Mouse (Mus musculus) 3T3-L1 (cell line): Measurements from ENCODE around the gene Cdh26.

Experiments
- DNase-seq: peaks from one replicate; pipeline ENCODE4 v3.0.0-alpha.2; 2015; ENCODE audit warnings: low read depth, low spot score

Gene Cdh26

DNA sequence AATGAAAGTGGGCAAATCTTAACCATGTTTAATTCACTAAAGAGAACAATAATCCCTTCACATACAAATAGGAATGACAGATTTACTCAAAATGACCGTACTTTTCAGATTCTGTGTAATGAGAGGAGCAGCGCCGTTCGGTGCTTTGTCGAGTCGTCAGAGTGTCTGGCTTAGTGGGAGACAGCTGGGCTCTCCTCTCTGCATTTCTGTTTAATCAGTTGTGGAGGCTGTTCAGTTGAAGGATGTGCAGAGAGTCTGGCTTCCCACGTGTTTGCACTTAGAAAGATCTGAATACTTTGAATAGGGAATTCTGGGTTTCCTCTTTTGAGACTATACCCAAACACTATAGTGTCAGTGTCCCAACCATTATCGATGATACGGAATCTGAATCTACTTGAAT, 7.0 kb downstream of the Cdh26 start:
- DNase-seq: no peak

DNA sequence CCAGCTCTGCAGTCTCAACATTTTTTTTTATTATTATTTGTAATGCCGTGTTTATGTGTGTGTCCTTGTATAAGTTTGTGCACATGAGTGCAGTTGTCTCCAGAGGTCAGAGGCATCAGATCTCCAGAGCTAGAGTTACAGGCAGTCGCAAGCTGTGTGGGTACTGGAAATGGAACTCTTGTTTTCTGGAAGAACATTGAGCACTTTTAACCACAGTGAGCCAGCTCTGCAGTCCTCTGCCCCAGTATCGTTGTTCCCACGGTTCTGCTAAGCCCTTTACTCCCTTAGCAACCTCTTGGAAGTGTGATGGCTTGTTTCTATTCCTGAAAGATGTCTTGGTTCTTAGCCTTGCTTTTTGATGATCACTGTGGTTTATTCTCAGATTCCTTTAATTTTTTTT, 19.1 kb downstream of the Cdh26 start:
- DNase-seq: no peak

DNA sequence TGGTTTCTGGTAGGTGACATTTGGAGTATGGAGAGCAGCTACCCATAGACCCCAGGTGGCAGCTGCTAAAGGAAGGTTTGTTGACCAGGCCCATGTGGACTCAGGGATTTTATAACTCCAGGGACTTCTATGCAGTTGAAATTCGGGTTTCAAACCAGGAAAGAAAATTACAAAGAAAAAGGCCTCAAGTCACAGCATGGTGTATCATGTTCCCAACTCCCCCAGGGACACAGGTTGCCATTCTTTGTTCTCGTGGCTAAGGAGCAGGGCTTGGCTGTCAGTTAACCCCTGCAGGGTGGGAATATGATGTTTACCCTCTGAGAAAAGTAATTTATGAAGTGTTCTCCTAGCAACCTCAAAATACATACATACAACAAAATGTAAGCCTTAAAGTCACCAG, 19.9 kb downstream of the Cdh26 start:
- DNase-seq: no peak

DNA sequence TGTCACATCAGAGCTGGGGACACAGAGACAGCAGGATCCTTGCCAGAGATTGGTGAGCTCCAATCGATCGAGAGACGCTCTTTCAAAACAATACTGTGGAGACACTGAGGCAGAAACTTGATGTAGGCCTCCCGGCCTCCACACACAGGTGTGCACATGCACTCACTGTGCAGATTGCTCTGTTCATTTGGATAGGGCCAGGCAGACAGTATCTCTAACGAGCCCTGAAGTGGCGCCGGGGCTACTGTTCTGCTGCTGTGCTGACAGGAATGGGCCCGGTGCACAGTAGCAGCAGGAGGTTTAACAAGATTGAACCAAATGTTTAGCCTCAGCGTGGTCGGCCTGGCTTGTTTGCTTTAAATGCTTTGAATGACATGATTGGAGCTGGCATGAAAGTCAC, 20.6 kb downstream of the Cdh26 start:
- no peak for DNase-seq

DNA sequence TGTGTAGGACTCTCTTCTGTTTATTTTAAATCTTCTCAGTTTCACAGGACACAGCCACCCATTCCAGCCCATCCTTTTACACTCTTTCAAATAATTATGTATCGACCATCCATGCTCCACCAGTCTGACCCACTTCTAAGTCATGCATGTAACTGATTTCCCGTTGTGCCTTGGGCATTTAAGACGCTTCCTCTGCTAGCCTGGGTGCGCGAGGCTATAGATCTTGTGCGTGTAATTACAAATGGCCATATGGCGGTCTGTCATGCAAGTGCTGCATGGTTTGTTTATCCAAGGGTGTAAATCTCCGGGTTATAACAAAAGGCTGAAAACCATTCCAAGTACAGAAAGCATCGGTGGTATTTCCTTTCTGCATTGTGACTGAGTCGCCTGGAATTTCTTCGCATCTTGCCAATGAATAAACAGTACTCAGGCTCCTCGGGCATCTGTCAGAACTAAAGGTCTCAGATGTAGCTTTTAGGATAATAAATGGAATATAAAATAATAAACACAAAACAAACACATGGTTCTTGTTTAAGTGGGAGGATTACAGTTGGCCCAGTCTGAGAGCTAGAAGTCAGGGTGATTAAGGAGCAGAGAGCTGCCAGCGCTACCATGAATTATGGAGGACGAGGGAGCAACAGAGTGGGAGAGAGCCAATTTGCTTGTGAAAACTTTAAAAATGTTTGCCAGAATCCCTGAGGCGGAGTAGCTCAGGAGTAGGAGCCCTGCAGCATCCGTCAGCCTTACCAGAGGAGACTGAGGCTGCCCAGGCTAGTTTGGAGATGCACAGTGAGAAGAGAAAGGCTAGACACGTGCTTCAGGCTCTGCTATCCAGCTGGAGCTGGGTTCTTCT, 24.6 kb downstream of the Cdh26 start:
- peak; percentile 97 for DNase-seq

DNA sequence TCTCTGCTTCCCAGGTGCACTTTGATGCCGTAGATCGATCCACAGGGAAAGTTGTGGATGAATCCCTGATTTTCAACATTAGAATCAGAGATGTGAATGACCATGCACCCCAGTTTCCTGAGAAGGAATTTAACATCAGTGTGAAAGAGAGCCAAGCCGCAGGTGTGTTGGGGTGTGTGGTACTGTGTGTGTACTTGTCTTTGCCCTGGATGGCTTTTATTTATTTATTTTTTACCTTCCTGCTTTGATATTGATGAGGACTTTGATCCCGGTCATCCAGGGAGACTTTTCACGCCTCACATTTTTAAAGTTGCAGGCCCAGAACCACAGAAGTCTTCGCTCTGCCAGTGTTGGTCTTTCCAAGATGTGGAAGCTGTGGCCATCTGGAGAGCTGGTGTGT, 27.1 kb downstream of the Cdh26 start:
- DNase-seq: no peak

DNA sequence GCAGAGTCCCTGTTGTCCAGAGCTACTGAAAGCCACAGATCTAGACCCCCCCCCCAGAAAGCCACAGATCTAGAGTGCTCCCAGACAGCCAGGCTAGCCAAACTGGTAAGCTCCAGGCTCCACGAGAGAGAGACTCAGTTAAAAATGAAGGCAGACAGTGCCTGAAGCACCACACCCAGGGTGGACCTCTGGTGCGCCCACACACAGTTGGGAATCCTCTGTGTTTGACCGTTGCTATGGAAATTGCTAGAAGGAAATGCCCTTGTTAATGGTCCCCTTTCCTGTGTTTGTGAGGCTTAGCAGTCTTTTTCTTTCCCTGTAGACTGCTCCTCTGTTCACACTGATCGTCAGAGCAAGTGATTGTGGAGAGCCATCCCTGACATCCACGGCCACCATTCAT, 30.0 kb downstream of the Cdh26 start:
- no peak for DNase-seq

DNA sequence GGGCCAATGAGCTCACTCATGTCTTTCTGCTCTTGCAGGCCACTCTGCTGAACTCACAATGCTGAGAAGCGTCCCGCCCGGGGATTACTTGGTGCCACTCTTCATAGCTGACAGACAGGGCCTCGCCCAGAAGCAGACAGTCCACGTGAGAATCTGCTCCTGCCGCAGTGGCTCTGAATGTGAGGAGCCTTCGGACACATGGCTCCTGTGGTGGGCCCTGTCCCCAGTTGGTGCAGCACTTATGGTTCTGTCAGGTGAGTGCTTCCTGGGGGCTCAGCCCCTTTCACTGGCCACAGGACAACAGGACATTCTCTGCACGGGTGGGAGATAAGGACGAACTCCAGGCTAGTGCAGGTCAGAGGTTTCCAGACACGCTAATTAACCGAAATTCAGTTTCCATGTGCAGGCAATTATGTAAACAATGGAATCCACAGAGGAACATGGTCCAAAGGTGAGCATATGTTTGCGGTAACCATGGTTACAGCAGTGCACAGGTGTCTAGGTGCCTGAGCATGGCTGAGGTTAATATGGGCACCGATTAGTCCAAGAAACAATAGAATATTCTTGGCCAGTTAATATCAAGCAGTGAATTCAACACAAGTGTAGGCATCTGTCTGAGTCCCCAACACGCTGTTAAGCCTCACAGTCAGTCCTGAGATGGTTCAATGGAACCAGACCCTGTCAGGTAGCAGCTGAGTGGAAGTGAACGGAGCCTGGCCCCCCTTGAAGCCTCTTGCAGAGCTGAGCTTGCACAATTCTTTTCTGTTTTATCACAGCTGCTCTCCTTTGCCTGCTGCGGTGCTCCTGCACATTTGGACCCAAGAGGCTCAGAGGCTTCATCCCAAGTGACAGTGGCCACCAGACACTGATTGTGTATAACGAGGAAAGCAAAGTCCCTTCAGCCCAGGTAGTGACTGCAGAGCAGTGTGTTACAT, 41.5 kb downstream of the Cdh26 start:
- DNase-seq: no peak

DNA sequence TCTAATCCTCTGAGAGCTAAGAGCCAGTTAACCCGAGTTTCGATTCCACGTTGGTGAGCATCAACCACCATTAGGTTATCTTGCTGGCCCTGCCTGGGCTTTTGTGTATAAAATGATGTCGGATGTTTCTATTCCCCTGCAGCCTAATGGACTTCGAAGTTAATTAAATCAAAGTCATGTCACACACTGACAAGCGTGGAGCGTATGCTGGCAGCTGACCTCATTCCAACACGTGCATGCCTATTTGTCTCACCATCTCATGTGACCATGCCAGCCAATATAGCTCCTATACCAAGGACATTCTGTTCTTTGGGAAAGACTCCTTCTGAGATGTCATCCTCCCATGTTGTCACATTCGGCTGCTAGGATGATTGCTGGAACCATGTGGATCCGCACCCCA, 43.6 kb downstream of the Cdh26 start:
- DNase-seq: no peak

DNA sequence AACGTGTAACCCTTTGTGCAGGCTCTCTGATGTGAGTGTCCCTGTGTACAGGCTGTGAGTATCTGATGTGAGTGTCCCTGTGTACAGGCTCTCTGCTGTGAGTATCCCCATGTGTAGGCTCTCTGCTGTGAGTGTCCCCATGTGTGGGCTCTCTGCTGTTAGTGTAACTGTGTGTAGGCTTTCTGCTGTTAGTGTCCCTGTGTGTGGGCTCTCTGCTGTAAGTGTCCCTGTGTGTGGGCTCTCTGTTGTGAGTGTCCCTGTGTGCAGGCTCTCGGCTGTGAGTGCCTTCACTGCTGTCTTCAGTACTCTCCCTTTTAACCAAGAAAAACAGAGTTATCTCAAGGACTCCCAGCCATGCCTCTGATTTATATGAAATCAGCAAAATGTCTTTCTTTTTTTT, 46.9 kb downstream of the Cdh26 start:
- no peak for DNase-seq

DNA sequence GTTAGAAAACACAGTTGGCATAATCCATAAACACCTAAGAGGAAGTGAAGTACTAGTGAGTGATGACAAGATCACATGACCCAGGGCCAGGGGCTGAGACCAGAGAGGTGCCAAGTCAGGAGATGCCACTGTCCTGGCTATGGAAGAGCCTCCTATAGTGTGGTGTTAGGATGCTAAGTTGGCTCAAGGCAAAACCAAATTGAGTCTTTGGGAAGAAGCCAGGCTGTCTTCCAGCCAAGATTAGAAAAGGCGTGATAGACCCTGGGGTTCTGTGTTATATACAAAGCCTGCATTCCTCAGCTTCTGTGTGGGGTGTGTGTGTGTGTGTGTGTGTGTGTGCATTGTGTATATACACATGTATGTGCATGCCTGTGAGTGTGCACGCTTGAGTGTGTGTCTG, 48.7 kb downstream of the Cdh26 start:
- DNase-seq: no peak

DNA sequence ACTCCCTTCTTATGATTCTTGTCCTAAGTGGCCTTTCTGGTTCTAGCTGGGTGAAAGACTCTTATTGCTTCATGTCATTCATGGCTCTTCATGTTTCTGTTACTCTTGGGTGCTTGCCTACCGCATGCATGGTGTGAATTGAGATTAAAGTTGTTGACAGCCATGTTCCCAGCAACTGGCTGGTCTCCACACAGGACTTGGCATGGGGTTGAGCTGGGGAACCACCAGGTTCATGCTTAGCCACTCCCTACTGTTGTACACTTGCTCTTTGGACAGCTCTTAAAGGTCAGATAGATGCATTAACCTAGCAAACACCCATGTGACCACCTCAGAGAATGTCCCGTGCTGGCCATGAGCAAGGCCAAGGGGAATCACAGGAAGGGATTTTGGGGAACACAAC, 50.6 kb downstream of the Cdh26 start:
- DNase-seq: no peak

DNA sequence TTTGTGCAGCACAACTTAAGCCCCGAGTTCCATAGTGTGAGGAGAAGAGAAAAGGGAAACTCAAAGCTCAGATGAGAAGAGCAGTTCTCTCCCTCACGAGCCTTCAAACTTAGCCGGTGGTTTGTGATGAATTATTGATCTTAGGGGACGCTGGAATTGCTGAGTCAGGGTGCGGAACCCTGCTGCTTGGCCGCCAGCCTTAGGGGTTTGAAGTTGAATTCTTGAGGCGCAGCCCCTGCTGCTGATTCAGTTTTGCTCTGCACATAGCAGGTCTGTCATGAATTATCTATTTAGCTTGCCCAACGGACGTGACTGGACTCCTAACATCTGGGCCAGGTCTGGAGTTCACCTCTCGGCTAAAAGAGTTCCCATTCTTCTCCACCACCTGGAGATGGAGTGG, 53.1 kb downstream of the Cdh26 start:
- no peak for DNase-seq

DNA sequence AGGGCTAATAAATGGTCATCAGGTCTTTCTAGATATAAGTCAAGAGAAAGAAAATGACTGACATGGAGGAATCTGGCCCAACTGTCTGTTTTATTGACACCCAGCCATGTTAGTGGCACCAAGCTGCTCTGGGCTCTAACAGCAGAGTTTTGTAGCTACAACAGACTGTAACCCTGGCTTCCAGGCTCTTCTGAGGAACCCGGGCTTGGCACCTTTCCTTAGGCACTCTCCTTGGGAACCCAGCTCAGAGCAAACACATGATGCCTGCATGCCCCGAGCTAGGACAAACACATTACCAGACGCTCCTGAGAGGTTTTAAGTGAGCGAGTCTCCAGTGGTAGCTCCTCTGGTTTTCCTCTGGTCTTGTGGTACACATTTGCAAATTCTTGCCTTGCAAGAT, 57.9 kb downstream of the Cdh26 start:
- no peak for DNase-seq

DNA sequence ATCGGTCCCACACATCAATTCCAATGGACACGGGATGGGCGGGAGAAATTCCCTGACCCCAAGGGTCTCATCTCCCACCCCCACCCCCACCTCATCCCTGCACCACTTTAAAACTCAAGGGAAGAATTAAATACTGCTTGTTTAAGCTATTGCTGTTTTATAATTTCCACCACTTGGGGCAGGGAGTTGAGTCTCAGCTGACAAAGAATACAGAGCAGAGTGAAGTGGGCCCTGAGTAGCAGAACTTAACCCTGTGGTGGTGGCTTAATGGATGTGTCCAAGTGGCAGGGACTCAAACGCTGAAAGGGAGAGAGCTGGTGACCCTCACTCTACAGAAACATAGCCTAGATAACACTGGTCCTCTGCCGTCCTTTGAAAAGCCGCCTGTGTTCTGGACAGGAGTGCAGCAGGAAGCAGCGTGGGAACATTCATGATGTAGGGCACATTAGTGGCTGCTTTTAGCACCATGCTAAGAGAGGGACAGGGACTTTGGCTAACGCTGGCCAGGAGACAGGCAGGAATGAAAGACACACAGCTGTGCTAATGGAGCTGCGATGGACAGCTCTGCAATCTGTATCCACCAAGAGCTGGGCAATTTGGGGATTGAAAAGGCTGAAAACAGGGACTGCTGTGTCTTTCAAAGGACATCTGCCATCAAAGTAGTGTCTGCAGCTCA, 60.1 kb downstream of the Cdh26 start:
- DNase-seq: no peak

DNA sequence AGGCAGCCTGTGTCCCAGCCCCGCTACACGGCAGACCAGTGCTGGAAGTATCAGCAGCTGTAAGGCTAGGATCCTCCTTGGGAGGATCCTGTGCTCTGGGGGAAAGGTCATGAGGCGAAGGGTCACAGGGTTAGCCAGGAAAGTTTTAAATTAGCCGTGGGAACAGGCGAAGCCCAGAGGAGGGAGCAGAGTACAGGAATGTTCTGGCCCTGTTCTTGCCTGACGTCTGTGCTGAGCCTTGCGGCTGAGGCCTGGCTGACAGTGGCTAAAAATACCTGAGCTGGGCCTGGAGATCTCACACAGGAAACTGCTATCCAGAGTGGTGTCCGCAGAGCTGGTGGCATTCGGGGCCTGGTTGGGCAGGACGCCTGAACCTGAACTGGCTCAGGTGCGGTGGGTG, 63.7 kb downstream of the Cdh26 start:
- no peak for DNase-seq

DNA sequence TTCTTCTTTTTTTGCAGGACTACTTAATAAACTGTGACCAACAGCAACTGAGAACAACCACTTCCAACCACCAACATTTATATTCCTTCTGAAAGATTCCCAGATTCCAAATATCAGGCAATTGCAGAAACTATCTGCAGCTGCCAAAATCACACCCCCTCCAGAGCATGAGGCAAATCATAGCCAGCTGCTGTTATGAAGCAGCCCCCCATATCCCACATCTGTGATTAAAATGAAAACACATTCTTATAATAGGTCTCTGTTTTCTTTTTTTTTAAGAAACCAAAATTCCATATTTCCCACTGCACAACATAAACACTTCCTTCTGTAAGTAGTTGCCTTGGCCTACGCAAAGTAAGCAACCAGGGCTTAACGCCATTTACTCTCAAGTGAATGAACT, 65.5 kb downstream of the Cdh26 start:
- no peak for DNase-seq

DNA sequence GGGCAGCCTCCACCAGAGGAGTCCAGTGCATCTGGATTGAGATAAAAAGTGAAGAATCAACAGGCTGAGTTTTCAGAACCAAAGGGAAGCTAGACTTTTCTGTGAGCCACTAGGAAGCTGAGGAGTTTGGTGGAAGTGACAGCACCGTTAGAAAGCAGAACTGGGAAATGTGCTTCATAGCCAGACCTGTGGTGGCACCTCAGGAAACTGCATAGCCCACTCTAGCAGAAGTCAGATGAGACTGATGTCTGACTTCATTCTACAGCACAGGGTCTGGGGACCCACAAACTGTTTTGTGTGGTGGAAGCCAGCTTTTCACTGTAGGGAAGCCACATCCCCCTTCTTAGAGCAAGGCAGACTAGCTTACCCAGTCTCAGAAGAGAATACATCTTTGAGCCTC, 67.6 kb downstream of the Cdh26 start:
- no peak for DNase-seq

DNA sequence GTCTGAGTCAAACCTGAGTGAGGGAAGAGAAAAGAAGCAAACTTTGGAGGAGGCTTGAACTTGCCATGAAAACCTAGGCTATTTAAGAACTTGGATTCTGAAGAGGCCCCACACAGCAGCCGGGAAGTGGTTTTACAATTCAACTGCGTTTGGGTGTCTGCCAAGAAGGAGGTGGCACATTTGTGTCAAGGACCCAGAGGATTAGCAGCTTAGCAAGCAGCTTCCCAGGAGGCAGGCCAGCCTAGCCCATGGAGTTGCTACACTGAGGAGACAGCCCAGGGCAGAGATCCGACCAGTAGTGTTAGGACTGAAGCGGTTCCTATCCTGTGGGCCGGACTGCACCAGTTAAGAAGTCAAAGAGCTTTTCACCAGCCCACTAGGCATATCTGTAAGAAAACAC, 68.1 kb downstream of the Cdh26 start:
- DNase-seq: no peak

DNA sequence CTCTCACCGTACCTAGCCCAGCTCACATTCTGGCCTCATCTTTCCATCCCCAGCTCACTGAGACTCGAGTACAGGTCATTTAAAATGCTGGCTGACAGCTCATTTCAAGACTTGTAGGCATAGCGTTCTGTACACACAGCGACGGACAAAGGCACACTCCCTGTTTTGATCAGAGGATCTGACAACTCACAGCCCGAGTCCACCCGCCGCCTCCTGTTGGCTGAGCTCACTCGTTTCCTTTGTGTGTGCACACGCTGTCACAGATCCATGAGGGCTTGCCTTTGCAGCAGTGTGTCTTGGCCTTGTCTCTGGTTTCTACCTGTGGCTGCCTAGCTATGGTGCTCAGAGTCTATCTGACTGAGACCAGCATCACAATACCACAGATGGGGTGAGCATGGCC, 72.1 kb downstream of the Cdh26 start:
- no peak for DNase-seq

DNA sequence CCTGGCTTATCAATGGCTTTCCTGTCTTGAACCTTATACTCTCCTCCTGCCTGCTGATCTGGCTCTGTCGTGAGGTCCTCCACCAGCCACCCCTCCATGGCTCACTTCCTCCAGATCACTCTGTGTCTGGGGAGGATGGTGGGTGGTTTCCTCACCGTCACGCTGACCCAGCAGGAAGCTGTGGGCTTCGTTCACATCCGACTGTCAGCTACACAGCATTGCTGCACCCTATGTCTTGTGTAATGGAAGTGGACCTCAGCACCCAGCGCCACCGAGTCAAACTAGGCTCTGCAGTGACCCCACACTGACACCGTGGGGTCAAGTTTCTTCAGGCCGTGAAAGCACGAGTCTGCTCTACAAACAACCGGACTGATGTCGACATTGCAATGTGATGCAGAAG, 75.7 kb downstream of the Cdh26 start:
- DNase-seq: no peak

DNA sequence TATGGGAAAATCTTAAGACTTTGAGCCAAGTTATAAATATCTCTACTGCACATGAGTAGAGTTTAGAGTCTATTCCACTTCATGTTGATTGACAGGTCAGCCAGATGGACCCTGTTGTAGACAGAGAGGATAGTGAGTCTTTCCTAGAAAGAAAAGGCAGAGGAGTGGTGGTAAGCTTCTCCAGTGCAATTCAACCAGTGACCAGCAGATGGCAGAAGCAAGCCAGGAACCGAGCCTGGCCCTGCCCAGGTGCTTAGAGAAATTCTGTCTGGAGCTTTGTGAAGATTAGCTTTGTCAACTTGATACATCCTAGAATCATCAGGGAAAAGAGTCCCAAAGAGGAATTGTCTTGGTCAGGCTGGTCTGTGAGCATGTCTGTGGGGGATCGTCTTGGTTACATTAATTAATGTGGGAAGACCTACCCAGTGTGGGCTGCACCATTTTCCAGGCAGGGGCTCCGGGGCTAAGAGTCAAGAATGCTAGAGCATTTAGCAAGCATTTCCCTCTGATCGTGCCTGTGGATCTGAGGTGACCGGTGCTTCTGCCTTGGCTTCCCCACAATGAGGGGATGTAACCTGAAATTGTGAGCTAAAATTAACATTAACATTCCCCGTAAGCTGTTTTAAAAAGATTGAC, 77.2 kb downstream of the Cdh26 start:
- DNase-seq: peak; percentile 86
